Mouse (Mus musculus): ENCODE measurements at regions not wholly inside any gene's neighbourhood (a gene's known extent, or its start where the extent isn't known, plus 50 kb on each side); places are given as distances from the start of the nearest gene placed in this dataset.

- DNase-seq (ENCODE audit: extremely low read depth, low read depth): no peak
These were observed 337.8 kb downstream of the Pmp22 start for GRCm38 (mm10) chr11:63466541-63466940.

GRCm38 (mm10) chr11:63474831-63475230 is 346.0 kb downstream of the Pmp22 start:
- DNase-seq (ENCODE audit: extremely low read depth, low read depth): no peak

GRCm38 (mm10) chr11:63481676-63482310 is 353.0 kb downstream of the Pmp22 start:
- no peak for DNase-seq (ENCODE audit: extremely low read depth, low read depth)

GRCm38 (mm10) chr11:63482593-63482992 is 353.8 kb downstream of the Pmp22 start:
- no peak for DNase-seq (ENCODE audit: extremely low read depth, low read depth)

GRCm38 (mm10) chr11:63487203-63487602 is 358.4 kb downstream of the Pmp22 start:
- no peak for DNase-seq (ENCODE audit: extremely low read depth, low read depth)

GRCm38 (mm10) chr11:63502181-63502580 is 373.4 kb downstream of the Pmp22 start:
- DNase-seq (ENCODE audit: extremely low read depth, low read depth): no peak

GRCm38 (mm10) chr11:63507387-63507786 is 378.6 kb downstream of the Pmp22 start:
- no peak for DNase-seq (ENCODE audit: extremely low read depth, low read depth)

- DNase-seq (ENCODE audit: extremely low read depth, low read depth): no peak
These were observed 379.9 kb downstream of the Pmp22 start for GRCm38 (mm10) chr11:63508727-63509126.

- no peak for DNase-seq (ENCODE audit: extremely low read depth, low read depth)
These were observed 381.8 kb downstream of the Pmp22 start for GRCm38 (mm10) chr11:63510611-63511010.

- no peak for DNase-seq (ENCODE audit: extremely low read depth, low read depth)
These were observed 385.8 kb downstream of the Pmp22 start for GRCm38 (mm10) chr11:63514615-63515014.

GRCm38 (mm10) chr11:63518847-63519246 is 390.1 kb downstream of the Pmp22 start:
- no peak for DNase-seq (ENCODE audit: extremely low read depth, low read depth)

- no peak for DNase-seq (ENCODE audit: extremely low read depth, low read depth)
These were observed 395.5 kb downstream of the Pmp22 start for GRCm38 (mm10) chr11:63524254-63524653.

- DNase-seq (ENCODE audit: extremely low read depth, low read depth): no peak
These were observed 396.6 kb downstream of the Pmp22 start for GRCm38 (mm10) chr11:63525431-63525830.

GRCm38 (mm10) chr11:63525956-63526355 is 396.1 kb downstream of the Hs3st3b1 start:
- DNase-seq (ENCODE audit: extremely low read depth, low read depth): no peak

GRCm38 (mm10) chr11:63532752-63533151 is 389.3 kb downstream of the Hs3st3b1 start:
- no peak for DNase-seq (ENCODE audit: extremely low read depth, low read depth)

- no peak for DNase-seq (ENCODE audit: extremely low read depth, low read depth)
These were observed 388.4 kb downstream of the Hs3st3b1 start for GRCm38 (mm10) chr11:63533555-63534200.

GRCm38 (mm10) chr11:63537693-63538092 is 384.4 kb downstream of the Hs3st3b1 start:
- no peak for DNase-seq (ENCODE audit: extremely low read depth, low read depth)

- DNase-seq (ENCODE audit: extremely low read depth, low read depth): no peak
These were observed 378.0 kb downstream of the Hs3st3b1 start for GRCm38 (mm10) chr11:63543971-63544696.

- no peak for DNase-seq (ENCODE audit: extremely low read depth, low read depth)
These were observed 376.6 kb downstream of the Hs3st3b1 start for GRCm38 (mm10) chr11:63545516-63545915.

GRCm38 (mm10) chr11:63560466-63560865 is 361.6 kb downstream of the Hs3st3b1 start:
- no peak for DNase-seq (ENCODE audit: extremely low read depth, low read depth)

GRCm38 (mm10) chr11:63562696-63563095 is 359.4 kb downstream of the Hs3st3b1 start:
- DNase-seq (ENCODE audit: extremely low read depth, low read depth): no peak

GRCm38 (mm10) chr11:63565471-63566232 is 356.4 kb downstream of the Hs3st3b1 start:
- DNase-seq (ENCODE audit: extremely low read depth, low read depth): no peak
